Mouse (Mus musculus) thymus, postnatal 36 days (tissue): ENCODE data around the gene Ap2a1.
A peak's percentile ranks its signal among the peaks of the same experiment; 100 is the strongest.

Source experiments
- DNase-seq, 2 experiments: peaks; one replicate each; pipeline ENCODE4 v3.0.0; 2022; ENCODE audit warnings: mixed read lengths in 2 of 2

Gene Ap2a1

DNA sequence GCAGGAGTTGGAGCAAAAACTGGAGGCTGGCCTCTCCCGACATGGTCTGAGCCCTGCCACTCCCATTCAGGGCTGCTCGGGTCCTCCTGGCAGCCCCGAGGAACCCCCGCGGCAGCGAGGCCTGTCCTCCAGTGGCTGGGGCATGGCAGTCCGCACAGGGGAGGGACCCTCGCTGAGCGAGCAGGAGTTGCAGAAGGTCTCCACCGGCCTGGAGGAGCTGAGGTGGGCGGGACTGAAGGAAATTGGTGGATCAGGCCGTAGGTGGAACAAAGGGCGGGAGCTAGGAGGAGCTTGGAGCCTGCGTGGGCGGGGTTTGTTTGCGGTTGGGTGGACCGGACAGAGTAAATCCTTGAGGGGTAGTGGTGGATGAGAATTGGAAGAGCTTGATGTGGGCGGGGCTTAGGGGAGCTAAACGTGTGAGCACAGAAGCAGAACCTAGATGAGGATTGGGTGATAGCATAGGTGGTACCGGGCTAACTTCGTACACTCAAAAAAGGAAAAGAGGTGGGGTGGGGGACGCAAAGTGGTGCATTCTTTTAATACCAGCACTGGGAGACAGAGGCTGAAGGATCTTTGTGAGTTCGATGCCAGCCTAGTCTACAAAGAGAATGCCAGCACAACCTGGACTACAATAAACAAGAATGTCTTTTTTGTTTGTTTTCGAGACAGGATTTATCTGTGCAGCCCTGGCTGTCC is 23.5 kb upstream of the Ap2a1 start:
- DNase-seq, result peak; percentile 37 to 56

DNA sequence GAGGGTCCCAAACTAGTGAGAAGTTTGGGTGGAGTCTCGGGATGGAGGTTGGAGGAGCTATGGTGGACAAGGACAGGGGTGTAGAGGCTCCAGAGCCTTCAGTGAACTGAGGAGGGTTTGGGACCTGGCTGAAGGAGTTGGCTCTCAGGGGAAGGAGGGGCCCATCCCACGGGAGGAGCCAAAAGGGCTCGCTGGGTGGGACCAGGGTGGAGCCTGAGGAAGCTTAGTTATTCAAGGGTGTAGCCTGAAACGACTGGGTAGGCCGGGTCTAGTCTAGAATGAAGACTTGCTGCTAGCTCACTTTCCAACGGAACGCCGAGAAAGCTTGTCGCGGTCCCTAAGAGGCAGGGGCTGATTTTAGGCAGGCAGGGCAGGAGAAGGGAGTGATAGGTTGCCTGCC is 22.7 kb upstream of the Ap2a1 start:
- no peak for DNase-seq

DNA sequence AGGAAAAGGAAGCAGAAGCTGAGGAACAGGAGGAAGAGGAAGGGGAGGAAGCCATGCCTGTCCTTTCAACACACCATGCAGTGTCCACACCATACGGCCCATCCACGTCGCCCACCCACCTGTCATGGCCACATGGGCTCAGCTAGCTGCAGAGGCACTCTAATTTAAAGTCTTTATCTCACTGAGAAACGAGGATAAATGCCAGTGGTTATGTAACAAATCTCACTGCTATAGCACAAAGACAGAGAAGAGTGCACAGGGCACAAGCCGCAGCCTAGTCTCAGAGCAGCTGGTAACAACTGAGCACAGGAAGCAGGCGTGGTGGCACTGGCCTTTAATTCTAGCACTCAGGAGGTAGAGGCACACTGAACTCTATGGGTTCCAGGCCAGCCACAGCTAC is 20.6 kb upstream of the Ap2a1 start:
- no peak for DNase-seq

DNA sequence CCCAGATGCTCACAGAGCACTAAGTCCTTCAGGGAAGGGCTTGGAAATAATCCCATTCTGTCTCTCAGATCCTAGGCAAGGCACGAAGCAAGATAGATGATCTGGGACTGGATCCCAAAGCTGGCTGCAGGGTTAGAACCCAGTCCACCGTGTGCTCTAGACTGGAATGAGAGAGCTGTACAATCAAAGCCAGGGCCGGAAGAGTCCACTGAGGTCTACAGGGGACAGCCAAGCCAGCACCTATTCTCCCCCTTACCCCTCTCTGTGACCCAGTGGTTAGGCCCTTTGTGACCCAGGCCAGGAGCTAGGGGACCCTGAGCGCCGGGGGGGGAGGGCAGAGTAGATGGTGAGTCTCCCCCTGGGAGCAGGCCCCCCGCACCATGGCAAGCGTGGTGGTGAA is 13.6 kb upstream of the Ap2a1 start, which contains the start of gene Tsks:
Tsks (plus strand) TSS at position 301 of the 400 bp plus-strand sequence.
- no peak for DNase-seq

DNA sequence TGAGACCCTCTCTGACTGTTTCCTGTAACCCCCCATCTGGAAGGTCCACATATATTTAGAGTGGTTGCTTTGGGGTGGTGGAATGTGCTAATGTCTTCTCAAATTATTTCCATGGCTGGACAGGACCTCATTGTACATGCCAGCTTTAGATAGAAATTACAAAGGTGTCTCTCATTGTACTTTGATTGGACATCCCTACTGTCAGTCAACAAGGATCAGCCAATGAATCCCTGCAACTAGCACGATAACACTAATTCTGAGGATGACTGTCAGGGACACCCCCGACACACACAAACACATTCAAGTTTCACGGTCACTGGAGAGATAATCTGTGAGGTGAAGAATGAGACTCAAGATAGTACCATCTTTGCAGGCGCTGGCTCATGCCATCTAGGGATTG is 9.4 kb upstream of the Ap2a1 start:
- no peak for DNase-seq

DNA sequence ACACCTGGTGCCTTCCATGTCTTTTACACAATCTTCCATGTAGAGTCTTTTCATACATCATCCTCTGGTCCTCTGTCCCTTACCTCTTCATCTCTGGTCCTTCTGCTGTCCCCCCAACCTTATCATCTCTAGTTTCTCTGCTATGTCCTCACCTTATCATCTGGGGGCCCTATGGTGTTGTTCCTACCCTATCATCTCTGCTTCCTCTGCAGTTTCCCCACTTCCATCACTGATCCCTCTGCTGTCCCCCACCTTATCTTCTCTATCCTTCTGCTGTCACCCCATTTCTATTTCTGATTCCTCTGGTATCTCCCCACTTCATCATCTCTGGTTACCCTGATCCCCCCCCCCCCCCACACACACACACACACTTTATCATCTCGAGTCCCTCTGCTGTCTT is 726 bp downstream of the Ap2a1 start:
- DNase-seq, result no peak

DNA sequence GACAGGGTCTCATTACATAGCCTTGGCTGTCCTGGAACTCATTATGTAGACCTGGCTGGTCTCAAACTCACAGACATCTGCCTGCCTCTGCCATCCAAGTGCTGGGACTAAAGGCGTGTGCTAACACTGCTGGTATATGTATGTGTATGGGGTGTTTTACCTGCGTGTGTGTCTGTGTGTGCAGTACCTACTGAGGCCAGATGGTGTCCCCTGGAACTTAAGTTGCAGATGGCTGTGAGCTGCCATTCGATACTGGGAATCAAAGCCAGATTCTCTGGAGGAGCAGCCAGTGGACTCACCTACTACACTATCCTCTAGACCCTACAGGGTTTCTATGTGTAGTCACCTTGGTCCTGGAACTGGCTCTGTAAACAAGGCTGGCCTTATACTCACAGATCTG is 3.8 kb downstream of the Ap2a1 start:
- DNase-seq, result no peak

DNA sequence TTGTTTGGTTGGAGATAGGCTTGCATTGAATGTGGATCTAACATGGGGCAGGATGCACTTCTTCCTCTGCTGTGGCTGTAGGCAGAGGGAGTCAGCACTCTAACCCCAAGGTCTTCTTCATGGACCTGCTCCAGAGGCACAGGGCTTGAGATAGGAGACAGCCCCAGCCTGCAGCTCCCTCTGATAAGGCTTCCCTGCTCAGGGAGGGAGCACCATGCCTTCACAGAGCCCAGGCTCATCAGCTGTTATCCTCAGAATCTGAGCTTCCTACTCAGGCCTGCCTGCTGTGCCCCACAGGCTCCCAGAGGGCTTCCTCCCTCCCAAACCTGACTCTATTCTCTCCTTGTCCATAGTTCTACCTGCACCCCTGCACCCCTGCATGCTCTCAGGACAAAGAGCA is 6.8 kb downstream of the Ap2a1 start:
- no peak for DNase-seq

DNA sequence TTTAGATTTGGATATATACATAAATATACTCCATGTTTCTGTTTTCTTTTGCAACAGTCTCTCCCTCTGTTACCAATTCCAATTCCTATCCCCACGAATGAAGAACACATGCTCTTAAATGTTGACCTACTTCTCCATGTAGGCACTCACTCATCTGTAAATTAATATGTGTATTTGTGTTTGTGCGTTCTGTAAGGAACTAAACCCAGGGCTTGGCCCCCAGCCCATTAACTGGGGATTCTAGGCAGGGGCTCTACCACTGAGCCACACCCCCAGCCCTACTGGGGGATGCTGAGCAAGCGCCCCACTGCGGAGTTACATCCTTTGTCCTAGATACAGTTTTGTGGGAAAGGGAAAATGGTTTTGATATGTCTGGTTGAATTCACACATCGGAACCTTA is 10.2 kb downstream of the Ap2a1 start:
- no peak for DNase-seq

DNA sequence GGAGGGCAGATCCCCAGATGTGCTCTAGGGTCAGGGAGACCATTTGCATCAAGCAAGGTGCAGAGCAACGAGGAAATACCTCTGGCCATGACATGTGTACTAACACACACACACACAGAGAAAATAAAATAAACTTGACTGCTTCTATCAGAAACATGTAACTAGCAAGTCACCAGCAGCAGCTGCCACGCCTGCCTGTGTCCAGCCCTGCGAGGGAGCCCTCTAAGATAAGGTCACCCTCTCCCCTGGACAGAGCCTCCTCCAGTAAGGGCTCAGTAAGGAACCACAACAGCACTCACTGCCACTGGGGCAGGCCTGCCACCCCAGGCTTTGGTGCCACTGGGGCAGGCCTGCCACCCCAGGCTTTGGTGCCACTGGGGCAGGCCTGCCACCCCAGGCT is 11.1 kb downstream of the Ap2a1 start:
- DNase-seq, result no peak

DNA sequence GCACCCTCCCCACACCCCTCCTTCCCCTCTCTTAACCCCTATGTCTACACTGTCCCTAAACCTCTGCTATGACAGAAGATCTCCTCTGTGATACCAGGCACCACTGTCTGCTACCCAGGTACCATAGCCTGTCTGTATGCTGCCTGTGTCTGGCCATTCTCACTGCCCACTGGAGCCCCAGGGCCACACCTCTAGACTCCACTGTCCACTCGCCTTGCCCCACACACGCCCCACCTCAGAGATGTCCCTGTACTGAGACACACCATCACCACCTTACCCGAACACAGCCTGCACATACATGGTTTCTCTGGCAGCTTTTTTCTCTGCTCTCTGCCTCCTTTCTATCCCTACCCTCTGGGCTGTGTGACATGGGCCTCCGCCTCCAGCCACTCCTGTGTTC is 12.4 kb downstream of the Ap2a1 start:
- no peak for DNase-seq

DNA sequence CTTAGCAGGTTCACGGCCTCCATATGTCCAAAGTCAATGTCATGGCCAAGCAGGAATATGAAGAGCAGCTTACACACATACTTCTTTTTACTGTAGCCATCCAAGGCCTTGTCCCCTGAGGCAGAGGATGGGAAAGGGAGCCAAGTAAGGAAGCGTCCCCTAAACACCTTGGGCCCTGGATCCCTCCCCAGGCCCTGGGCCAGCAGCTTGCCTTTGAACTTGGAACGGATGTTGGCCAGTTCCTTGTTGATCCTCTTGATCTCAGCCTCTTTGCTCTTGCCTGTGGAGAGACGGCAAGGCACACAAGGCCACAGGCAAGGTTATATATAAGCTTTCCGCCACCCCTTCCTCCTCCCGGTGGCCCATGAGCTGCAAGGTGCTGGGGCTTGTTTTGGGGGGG is 13.1 kb downstream of the Ap2a1 start:
- DNase-seq, result no peak

DNA sequence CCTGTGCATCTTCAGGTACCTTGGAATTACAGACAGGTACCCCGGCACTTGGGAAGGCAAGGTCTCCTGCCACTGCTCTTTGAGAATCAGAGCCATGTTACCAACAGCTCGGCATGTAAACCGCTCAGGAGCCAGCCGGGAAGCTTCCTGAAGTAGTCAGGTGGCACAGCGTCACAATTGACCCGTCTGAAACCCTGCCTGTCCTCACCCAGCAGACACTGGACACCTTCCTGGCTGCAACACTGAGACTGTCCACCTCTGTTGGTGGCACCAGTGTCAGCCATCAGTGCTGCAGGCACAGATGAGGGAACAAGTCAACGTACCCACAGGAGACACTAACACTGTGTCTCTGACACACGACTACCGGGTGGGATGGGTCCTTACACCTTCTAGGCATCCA is 14.0 kb downstream of the Ap2a1 start:
- DNase-seq, result no peak

DNA sequence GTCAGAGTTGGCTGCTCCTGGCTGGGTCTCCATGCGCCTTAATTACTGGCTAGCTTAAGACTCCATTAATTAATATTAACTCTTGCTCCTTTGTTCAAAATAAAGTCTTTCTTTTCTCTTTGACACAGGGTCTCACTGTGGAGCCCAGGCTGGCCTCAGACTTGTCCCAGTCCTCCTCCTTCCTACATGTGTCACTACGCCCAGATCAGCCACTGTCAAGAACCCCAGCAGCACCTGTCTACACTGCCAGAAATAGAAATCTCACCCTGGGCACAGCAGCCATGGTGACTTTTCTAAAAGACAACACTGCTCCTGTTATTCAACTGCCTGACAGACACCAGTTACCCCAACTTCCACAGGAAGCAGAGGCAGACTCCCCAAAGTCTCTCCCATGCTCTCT is 14.9 kb downstream of the Ap2a1 start:
- no peak for DNase-seq

DNA sequence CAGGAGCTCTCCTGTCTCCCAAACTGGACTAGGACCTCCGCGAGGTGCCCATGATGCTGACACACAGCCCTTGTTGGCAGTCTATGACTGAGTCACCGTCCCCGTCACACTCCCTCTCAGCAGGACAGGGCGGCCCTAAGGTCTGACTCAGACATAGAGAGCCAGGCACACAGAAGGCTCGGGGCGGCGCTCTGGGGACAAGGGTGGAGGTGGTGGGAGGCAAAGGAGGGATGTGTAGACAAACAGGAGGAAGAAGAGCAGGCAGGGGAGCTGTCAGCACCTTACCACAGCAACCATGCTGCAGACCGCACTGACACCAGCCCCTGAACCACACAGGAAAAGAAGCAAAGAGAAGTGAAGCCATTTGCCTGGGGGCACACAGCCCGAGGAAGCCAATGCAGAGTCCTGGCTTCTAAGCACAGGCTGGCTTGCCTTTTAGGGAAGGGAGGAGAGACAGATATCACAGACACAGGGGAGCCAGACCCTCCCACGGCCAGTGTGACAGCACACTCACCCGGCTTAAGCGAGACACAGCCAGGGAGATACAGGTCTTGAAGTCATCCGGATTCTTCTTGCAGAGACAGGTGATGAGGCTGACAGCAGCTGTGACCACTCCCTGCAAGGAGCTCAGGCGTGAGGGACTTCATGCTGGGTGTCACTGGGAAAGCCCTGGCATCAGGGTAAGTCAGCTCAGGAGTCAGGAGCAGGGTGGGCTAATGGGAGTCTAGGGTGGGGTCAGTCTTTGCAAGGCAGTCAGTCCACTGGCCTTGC is 20.4 kb downstream of the Ap2a1 start:
- DNase-seq, result peak; percentile 29 to 39

DNA sequence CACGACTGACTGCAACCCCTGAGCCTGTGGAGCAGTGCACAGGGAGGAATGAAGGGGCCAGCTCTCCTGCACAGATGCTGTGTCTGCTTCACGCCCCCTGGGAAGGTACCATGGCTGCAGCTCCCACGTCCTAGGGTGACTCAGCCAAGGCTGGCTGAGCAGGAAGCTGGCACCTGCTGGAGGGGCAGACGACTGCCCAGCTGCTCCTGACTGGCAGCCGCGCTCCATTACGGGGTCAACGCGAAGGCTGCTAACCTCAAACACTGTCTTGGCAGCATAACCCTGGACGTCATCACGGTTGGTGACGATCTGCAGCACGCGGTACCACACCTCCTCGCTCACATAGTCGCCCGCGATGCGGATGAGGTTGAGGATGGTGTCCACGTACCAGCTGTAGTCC is 23.9 kb downstream of the Ap2a1 start:
- DNase-seq, result no peak

DNA sequence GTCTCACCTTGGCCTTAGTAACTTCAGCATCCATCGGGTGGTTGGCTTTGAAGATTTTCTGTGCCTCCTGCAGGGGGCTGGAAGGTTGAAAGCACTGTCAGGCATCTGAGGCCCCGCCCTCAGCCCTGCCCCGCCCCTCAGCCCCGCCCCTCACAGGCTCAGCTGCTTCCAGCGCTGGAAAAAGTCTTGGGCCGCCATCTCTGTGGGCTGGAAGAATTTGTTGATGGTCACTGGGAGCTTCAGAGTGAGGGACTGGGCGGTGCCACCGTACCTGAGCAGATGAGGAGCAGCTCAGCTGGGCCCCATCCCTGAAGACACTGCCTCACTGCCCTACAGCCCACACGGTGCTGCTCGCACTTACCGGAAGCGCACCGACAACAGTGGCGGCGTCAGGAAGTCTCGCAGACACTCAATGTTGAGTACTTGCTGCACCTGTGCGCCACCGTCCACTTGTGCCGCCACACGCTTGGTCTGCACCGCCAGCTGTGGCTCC is 28.0 kb downstream of the Ap2a1 start:
- DNase-seq, result peak; percentile 68 to 79

DNA sequence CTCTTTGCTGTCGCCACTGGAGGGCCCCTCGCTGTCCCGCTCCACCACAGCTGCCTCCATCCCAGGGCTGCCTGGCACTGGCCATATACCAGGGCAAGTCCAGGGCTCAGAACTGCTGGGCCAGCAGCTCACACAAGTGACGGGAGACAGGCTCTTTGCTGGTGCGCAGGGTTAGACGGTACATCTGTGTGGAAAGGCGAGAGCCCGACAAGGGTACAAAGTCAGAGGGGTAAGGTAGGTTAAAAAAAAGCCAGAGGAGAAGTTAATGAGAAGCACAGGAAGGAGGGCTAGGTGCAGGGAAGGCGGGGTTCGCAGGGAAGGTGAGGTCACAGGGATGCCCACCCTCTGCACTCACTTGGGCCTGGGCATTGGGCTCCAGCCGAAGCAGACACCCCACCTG is 28.7 kb downstream of the Ap2a1 start:
- DNase-seq, result no peak

DNA sequence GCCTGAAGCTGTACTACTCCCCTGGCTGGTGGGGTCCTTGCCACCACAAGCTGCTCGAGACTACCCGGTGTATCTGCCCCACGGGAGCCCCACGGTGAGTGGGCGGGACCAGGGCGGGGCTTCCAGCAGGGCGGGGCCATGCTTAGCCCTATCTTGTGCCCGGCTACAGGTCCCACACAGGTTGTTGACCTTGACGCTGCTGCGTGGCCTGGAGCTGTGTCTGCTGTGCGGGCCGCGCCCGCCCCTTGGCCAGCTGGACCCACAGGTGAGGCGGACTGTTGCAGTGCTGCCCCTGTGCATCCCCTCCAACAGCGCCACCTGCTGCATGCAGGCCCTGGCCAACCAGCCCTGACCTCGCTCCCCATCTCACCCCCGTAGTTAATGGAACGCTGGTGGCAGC is 30.7 kb downstream of the Ap2a1 start:
- peak in 1 of 2 experiments; percentile 49 for DNase-seq

DNA sequence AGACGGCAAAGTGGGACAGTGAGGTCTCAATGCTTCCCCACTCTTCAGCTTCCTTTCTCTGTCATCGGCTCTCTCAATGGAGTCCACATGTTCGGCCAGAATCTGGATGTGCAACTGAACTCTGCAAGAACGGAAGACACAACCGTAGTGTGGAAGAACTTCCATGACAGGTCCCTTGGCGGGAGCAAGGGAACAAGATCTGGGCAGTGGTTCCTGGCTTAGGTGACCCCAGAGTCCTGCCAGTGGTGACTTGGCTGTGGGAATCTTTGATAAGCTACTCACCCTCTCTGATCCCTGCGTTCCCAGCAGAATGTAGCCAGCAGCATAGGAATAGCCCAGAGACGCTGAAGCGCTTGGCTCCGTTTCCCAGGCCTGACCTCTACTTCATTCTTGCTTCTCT is 32.8 kb downstream of the Ap2a1 start:
- no peak for DNase-seq

DNA sequence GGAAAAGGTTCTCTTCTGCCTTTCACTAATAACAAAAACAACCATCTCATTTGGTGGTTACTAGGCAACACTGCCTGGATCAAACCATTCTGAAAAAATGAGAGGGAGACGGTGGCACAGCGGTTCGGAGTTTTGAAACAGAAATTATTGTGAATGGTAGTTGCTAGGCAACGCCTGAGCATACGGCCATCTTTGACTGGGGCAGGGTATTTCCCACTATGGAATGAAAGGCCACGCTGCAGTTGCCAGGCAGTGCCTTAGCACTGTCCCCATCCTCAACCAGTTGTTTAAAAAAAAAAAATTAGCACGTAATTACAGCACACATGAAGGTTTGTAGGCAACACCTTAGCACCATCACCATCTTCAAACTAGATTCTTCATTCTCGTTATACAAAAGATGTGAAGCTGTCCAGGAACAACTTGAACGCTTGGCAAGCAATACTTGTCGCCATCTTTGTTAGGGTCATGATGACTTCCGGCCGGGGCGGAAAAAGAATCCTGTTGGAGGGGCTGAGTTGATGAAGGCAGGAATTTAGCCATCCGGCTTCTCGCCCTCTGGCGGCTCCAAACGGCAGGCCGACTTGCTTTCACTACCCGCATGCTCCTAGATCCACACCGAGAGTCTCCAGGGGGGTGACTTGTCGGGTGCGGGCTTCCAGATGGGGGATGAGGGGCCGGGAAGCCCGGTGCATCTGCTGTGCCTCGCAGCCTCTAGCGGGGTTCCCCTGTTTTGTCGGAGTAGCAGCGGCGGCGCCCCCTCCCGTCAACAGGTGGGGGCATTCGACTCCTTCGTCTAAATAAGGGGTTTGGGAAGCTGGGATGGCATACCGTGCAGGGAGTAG is 33.5 kb downstream of the Ap2a1 start, which contains the start of gene Fuz:
Fuz (plus strand) TSS at position 487 of the 842 bp plus-strand sequence.
- DNase-seq, result peak; percentile 84

DNA sequence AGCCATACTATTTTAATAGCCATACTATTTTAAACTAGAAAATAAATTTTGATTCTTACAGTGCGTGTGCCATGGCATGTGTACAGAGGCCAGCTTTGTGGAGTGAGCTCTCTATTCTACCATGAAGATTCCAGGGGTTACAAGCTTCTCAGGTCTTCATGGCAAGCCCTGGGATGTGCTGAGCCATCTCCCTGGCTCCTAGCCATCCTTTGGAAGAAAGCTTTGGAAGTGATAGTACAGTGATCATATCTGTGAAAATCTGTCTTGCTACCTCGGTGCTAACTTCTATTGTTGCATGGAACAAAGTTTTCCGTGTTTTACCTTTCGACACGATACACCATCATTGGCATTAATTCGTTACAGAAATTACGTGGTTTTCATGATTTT is 34.1 kb downstream of the Ap2a1 start:
- DNase-seq, result no peak

DNA sequence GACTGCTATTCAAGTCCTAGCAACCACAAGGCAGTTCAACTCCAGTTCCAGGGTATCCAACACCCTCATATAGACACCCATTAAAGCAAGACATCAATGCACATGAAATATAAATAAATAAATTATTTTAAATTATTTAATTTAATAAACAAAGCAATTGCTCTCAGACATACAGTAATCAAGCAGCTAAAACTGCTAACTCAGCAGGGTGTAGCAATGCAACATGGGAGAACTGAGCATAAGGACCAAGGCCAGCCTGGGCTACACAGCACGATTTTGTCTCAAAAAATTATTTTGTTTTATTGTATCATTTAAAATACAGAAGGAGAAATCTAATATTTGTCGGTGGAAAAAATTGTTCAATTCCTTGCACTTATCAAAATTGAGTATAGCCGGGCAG is 35.1 kb downstream of the Ap2a1 start:
- no peak for DNase-seq
